9 mouse cellular contexts compared by ENCODE assay signal in genomic region chr7:130949331-130949751, GRCm38 (mm10). TPM values are rescaled to one million over a fixed set of nuclear protein-coding genes. Genes with fewer than 3 reads are reported as not detected.
DNase-seq lines count a peak whose midpoint lies in the region; ATAC-seq lines count a peak whose summit lies in the region.
"Had no signal": no experiment of that assay in that cellular context is flagged by ENCODE, and none has a peak within 500 bp of the region (broad histone marks: within the 10 kb centered on the region; RNA-seq: fewer than 3 reads in every experiment).

No protein-coding gene starts in this region.

- peak overlapping the region; percentile 65 for H3K4me2 ChIP-seq in heart, embryonic 13.5 days
- no peak overlapping the region for H3K4me2 ChIP-seq in hindbrain, embryonic 13.5 days
- H3K4me2 ChIP-seq: embryonic facial prominence, embryonic 12.5 days had no signal

- peak overlapping the region; percentile 29 for H3K4me3 ChIP-seq in heart, embryonic 13.5 days
- no peak overlapping the region for H3K4me3 ChIP-seq in limb, embryonic 10.5 days
- H3K4me3 ChIP-seq in hindbrain, embryonic 13.5 days = no peak overlapping the region
- H3K4me3 ChIP-seq: embryonic facial prominence, embryonic 12.5 days had no signal

- WGBS in heart, embryonic 13.5 days = 11% methylated on average over 8 of the region's 8 CpGs
- 60% methylated on average over 8 of the region's 8 CpGs for WGBS in limb, embryonic 10.5 days
- 53% methylated on average over 8 of the region's 8 CpGs for WGBS in hindbrain, embryonic 13.5 days

- no peak for ATAC-seq in heart, embryonic 13.5 days (ENCODE audit: extremely low read depth, insufficient number of reproducible peaks, low FRiP score, low TSS enrichment)
- no peak for ATAC-seq in hindbrain, embryonic 13.5 days (ENCODE audit: low FRiP score)

- H3K27ac ChIP-seq in heart, embryonic 13.5 days (replicated peaks) = peak overlapping the region; percentile 97
- H3K27ac ChIP-seq in limb, embryonic 10.5 days = peak overlapping the region; percentile 5; the same call in 1 of the 2 replicates
- no peak overlapping the region for H3K27ac ChIP-seq in hindbrain, embryonic 13.5 days

- peaks cover 61% of the 10 kb centered on the region for H3K4me1 ChIP-seq in heart, embryonic 13.5 days
- peaks cover 12% of the 10 kb centered on the region for H3K4me1 ChIP-seq in limb, embryonic 10.5 days
- H3K4me1 ChIP-seq in hindbrain, embryonic 13.5 days (replicated peaks) = no peaks in the 10 kb centered on the region; the same call in 1 of the 2 replicates

- H3K36me3 ChIP-seq in heart, embryonic 13.5 days = no peaks in the 10 kb centered on the region
- no peaks in the 10 kb centered on the region for H3K36me3 ChIP-seq in limb, embryonic 10.5 days
- no peaks in the 10 kb centered on the region for H3K36me3 ChIP-seq in hindbrain, embryonic 13.5 days
- H3K36me3 ChIP-seq: embryonic facial prominence, embryonic 12.5 days had no signal

- H3K9ac ChIP-seq in heart, embryonic 13.5 days = peak overlapping the region; percentile 67
- H3K9ac ChIP-seq in hindbrain, embryonic 13.5 days = no peak overlapping the region
- H3K9ac ChIP-seq: embryonic facial prominence, embryonic 12.5 days had no signal

- H3K27me3 ChIP-seq in heart, embryonic 13.5 days (replicated peaks) = no peaks in the 10 kb centered on the region
- no peaks in the 10 kb centered on the region for H3K27me3 ChIP-seq in limb, embryonic 10.5 days (ENCODE audit: low read depth, poor library complexity, severe bottlenecking)
- H3K27me3 ChIP-seq in hindbrain, embryonic 13.5 days = no peaks in the 10 kb centered on the region
- H3K27me3 ChIP-seq: embryonic facial prominence, embryonic 12.5 days had no signal

- H3K9me3 ChIP-seq in heart, embryonic 13.5 days = no peaks in the 10 kb centered on the region
- H3K9me3 ChIP-seq in limb, embryonic 10.5 days (replicated peaks) = no peaks in the 10 kb centered on the region
- H3K9me3 ChIP-seq in hindbrain, embryonic 13.5 days = no peaks in the 10 kb centered on the region
- H3K9me3 ChIP-seq: embryonic facial prominence, embryonic 12.5 days had no signal

- DNase-seq in adrenal gland, adult (ENCODE audit: inconsistent age in 2 of 2, low spot score in 1 of 2) = peak; percentile 58 to 68
- no peak for DNase-seq in adrenal gland, adult 18-20 months (ENCODE audit: low spot score in 2 of 2)
- DNase-seq in retina, postnatal 1 day = peak; percentile 31
- DNase-seq in retina, embryonic 14.5 days (ENCODE audit: low spot score) = no peak
- DNase-seq in limb, embryonic 10.5 days (ENCODE audit: low spot score) = no peak
- DNase-seq in spleen, postnatal 36 days (ENCODE audit: low spot score in 2 of 2) = no peak

RNA-seq across cellular contexts. Expression of gene Htra1, which starts 13.4 kb away (rescaled TPM):
- 10 to 100 TPM; 31.8 to 79.5 TPM for total RNA-seq in adrenal gland, adult 18-20 months (2021)
- polyA plus RNA-seq in heart, embryonic 13.5 days (2015; fragmentation: Nextera tagmentation; extraction: Ambion mirVana) = 52.9 and 65.4 TPM in 2 replicates
- polyA plus RNA-seq in limb, embryonic 10.5 days (2016; fragmentation: Nextera tagmentation; extraction: Ambion mirVana) = 3.0 and 5.1 TPM in 2 replicates
- polyA plus RNA-seq in hindbrain, embryonic 13.5 days (2015; fragmentation: Nextera tagmentation; extraction: Ambion mirVana) = 11.2 and 15.4 TPM in 2 replicates

Comparison
In these comparisons a context has a peak if more than half of its experiments do, and no peak if none do; other contexts are left out.
1. DNase-seq: peak in adrenal gland, adult (2 of 2) and retina, postnatal 1 day (single experiment); none in adrenal gland, adult 18-20 months (0 of 2), retina, embryonic 14.5 days (single experiment), limb, embryonic 10.5 days (single experiment) and spleen, postnatal 36 days (0 of 2).